Mouse (Mus musculus): Measurements from ENCODE around the gene Smim12. TPM values are rescaled to one million over a fixed set of nuclear protein-coding genes. Genes with fewer than 3 reads are reported as not detected.

Smim12 gene
- total and polyA plus RNA-seq, 3 experiments = 30.9 to 33.6 (median 31.3) TPM

DNA sequence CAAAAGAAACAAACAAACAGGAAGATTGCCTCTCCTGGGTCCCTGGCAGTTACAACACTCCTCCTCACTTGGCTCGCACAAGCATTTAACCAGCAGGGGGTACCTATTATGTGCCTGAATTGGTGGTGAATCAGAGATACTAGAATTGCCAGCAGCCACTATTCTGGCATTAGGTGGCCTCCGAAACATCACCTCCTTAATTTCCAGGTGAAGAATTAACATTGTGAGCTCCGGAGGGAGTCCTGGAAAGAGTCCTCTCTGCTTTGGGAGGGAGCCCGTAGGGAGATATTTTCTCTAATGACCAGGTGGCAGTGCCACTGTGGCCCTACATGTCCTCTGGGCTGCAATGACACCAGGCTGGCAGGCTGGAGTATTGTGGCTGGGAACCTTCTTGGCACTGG lies 27.3 kb upstream of the Smim12 start:
- TF ChIP-seq RAD21 (IDR thresholded peaks at IDR 0.05; ENCODE audit: low read depth, low read length) (no peak), PAX5 (IDR thresholded peaks at IDR 0.05; ENCODE audit: low read length) (no peak), POLR2A (IDR thresholded peaks at IDR 0.05; ENCODE audit: low read depth, low read length) (no peak), MEF2A (IDR thresholded peaks at IDR 0.05; ENCODE audit: borderline replicate concordance, low read depth, low read length) (no peak), IRF4 (IDR thresholded peaks at IDR 0.05; ENCODE audit: low read depth, low read length) (no peak), ZC3H11A (IDR thresholded peaks at IDR 0.05; ENCODE audit: low read depth, low read length) (no peak), UBTF (IDR thresholded peaks at IDR 0.05; ENCODE audit: low read depth, low read length) (no peak), MAZ (IDR thresholded peaks at IDR 0.05; ENCODE audit: low read depth, low read length) (no peak), KAT2A (IDR thresholded peaks at IDR 0.05; ENCODE audit: insufficient replicate concordance, low read length) (no peak), CHD2 (IDR thresholded peaks at IDR 0.05; ENCODE audit: low read length) (no peak)
- H3K4me1 ChIP-seq (ENCODE audit: control insufficient read depth in 1 of 2, insufficient read depth in 2 of 2) = peaks cover 0 to 6% of the 10 kb centered on the region in 2 experiments; a peak in 2 of 4 replicates
- dilution Hi-C loops (cut with MboI; ENCODE audit: extremely low pct_ligation_motif_present, extremely low pct_unique_long_range_greater_than_20kb, low sequenced_read_pairs) (no loop called here), in situ Hi-C loops (cut with MboI; ENCODE audit: low pct_ligation_motif_present, low pct_unique_long_range_greater_than_20kb, low sequenced_read_pairs) (no loop called here)
- H3K4me3 ChIP-seq (replicated peaks in 1 of 3; ENCODE audit: low read depth in 2 of 3, low read length in 2 of 3, poor library complexity in 1 of 3) = no peak overlapping the region
- no peak overlapping the region for H3K9ac ChIP-seq (ENCODE audit: insufficient read depth, low read depth)
- DNase-seq (ENCODE audit: extremely low read depth) = no peak
- no peak overlapping the region for H3K4me2 ChIP-seq (ENCODE audit: insufficient read depth, low read depth, poor library complexity, severe bottlenecking)
- no peaks in the 10 kb centered on the region for H3K36me3 ChIP-seq (replicated peaks in 1 of 2; ENCODE audit: control insufficient read depth in 1 of 2, insufficient read depth in 1 of 2, low read length in 1 of 2)
- H3K27ac ChIP-seq (ENCODE audit: insufficient read depth, low read depth) = no peak overlapping the region
- H3K9me3 ChIP-seq (replicated peaks; ENCODE audit: low read length) = peaks cover 7% of the 10 kb centered on the region
- no peaks in the 10 kb centered on the region for H3K79me2 ChIP-seq (replicated peaks; ENCODE audit: control insufficient read depth, extremely low read depth, insufficient read depth, poor library complexity, severe bottlenecking)
- peaks cover 52% of the 10 kb centered on the region for H3K27me3 ChIP-seq (replicated peaks)

- no peak for DNase-seq (ENCODE audit: extremely low read depth)
- no peak overlapping the region for H3K4me3 ChIP-seq (replicated peaks in 1 of 3; ENCODE audit: low read depth in 2 of 3, low read length in 2 of 3, poor library complexity in 1 of 3)
- H3K79me2 ChIP-seq (replicated peaks; ENCODE audit: control insufficient read depth, extremely low read depth, insufficient read depth, poor library complexity, severe bottlenecking) = no peaks in the 10 kb centered on the region
- H3K27me3 ChIP-seq (replicated peaks) = peaks cover 45% of the 10 kb centered on the region
- H3K9ac ChIP-seq (ENCODE audit: insufficient read depth, low read depth) = no peak overlapping the region
- H3K4me2 ChIP-seq (ENCODE audit: insufficient read depth, low read depth, poor library complexity, severe bottlenecking) = no peak overlapping the region
- dilution Hi-C loops (cut with MboI; ENCODE audit: extremely low pct_ligation_motif_present, extremely low pct_unique_long_range_greater_than_20kb, low sequenced_read_pairs) (no loop called here), in situ Hi-C loops (cut with MboI; ENCODE audit: low pct_ligation_motif_present, low pct_unique_long_range_greater_than_20kb, low sequenced_read_pairs) (no loop called here)
- TF ChIP-seq USF1 (IDR thresholded peaks at IDR 0.05; ENCODE audit: low read depth, low read length) (no peak), E2F4 (IDR thresholded peaks at IDR 0.05; ENCODE audit: insufficient replicate concordance, low read depth, low read length) (no peak)
- no peaks in the 10 kb centered on the region for H3K36me3 ChIP-seq (replicated peaks in 1 of 2; ENCODE audit: control insufficient read depth in 1 of 2, insufficient read depth in 1 of 2, low read length in 1 of 2)
- no peak overlapping the region for H3K27ac ChIP-seq (ENCODE audit: insufficient read depth, low read depth)
- no peaks in the 10 kb centered on the region for H3K4me1 ChIP-seq (ENCODE audit: control insufficient read depth in 1 of 2, insufficient read depth in 2 of 2)
- H3K9me3 ChIP-seq (replicated peaks; ENCODE audit: low read length) = peaks cover 7% of the 10 kb centered on the region
Measured at GRCm38 (mm10) chr4:127217048-127217447, 26.5 kb upstream of the Smim12 start.

DNA sequence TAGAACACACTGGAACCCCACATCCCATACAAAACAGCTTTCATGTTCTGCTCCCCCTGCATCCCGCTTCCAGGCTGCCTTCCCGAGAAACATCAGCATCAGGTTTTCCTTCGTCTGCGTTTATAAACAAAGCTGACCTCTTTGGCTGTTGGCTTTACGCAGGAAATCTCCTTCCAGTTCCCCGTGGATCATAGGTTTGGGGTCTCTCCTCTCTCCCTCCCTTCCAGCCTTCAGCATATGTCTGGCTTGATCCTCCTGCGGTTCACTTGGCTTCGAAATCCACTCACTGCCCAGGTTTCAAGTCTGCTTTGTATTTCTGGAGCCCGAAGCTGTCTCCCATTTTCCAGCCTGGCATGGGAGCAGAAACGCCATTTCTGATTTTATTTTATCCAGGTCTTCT lies 20.3 kb upstream of the Smim12 start:
- dilution Hi-C loops (cut with MboI; ENCODE audit: extremely low pct_ligation_motif_present, extremely low pct_unique_long_range_greater_than_20kb, low sequenced_read_pairs) (no loop called here), in situ Hi-C loops (cut with MboI; ENCODE audit: low pct_ligation_motif_present, low pct_unique_long_range_greater_than_20kb, low sequenced_read_pairs) (no loop called here)
- H3K27ac ChIP-seq (ENCODE audit: insufficient read depth, low read depth) = no peak overlapping the region
- peaks cover 52% of the 10 kb centered on the region for H3K27me3 ChIP-seq (replicated peaks)
- peaks cover 7% of the 10 kb centered on the region for H3K9me3 ChIP-seq (replicated peaks; ENCODE audit: low read length)
- H3K4me1 ChIP-seq (ENCODE audit: control insufficient read depth in 1 of 2, insufficient read depth in 2 of 2) = peaks cover 2 to 6% of the 10 kb centered on the region in 2 experiments; a peak in 2 of 4 replicates
- H3K4me3 ChIP-seq (replicated peaks in 1 of 3; ENCODE audit: low read depth in 2 of 3, low read length in 2 of 3, poor library complexity in 1 of 3) = no peak overlapping the region
- no peaks in the 10 kb centered on the region for H3K36me3 ChIP-seq (replicated peaks in 1 of 2; ENCODE audit: control insufficient read depth in 1 of 2, insufficient read depth in 1 of 2, low read length in 1 of 2)
- H3K79me2 ChIP-seq (replicated peaks; ENCODE audit: control insufficient read depth, extremely low read depth, insufficient read depth, poor library complexity, severe bottlenecking) = no peaks in the 10 kb centered on the region
- no peak for DNase-seq (ENCODE audit: extremely low read depth)
- H3K9ac ChIP-seq (ENCODE audit: insufficient read depth, low read depth) = no peak overlapping the region
- TF ChIP-seq RAD21 (IDR thresholded peaks at IDR 0.05; ENCODE audit: low read depth, low read length) = no peak
- no peak for TF ChIP-seq POLR2AphosphoS2 (IDR thresholded peaks at IDR 0.05; ENCODE audit: low read depth, low read length)
- no peak for TF ChIP-seq TBP (conservative IDR thresholded peaks at IDR 0.05; ENCODE audit: low read depth, low read length)
- TF ChIP-seq IRF4 (IDR thresholded peaks at IDR 0.05; ENCODE audit: low read depth, low read length) = no peak
- TF ChIP-seq E2F4 (IDR thresholded peaks at IDR 0.05; ENCODE audit: insufficient replicate concordance, low read depth, low read length) = no peak
- TF ChIP-seq USF2 (conservative IDR thresholded peaks at IDR 0.05; ENCODE audit: low read depth, low read length) = no peak
- no peak for TF ChIP-seq MAZ (IDR thresholded peaks at IDR 0.05; ENCODE audit: low read depth, low read length)
- TF ChIP-seq ZNF384 (IDR thresholded peaks at IDR 0.05; ENCODE audit: low read depth, low read length) = no peak
- TF ChIP-seq ZMIZ1 (IDR thresholded peaks at IDR 0.05; ENCODE audit: low read depth, low read length) = no peak
- TF ChIP-seq NELFE (IDR thresholded peaks at IDR 0.05; ENCODE audit: low read depth, low read length) = no peak
- no peak for TF ChIP-seq USF1 (IDR thresholded peaks at IDR 0.05; ENCODE audit: low read depth, low read length)
- no peak for TF ChIP-seq JUND (conservative IDR thresholded peaks at IDR 0.05; ENCODE audit: low read depth, low read length)
- TF ChIP-seq RCOR1 (conservative IDR thresholded peaks at IDR 0.05; ENCODE audit: low read depth, low read length) = no peak
- no peak for TF ChIP-seq MXI1 (IDR thresholded peaks at IDR 0.05; ENCODE audit: low read depth, low read length)
- no peak for TF ChIP-seq SIN3A (IDR thresholded peaks at IDR 0.05; ENCODE audit: low read length)
- H3K4me2 ChIP-seq (ENCODE audit: insufficient read depth, low read depth, poor library complexity, severe bottlenecking) = no peak overlapping the region

Data from CH12.LX (cell line).